Mouse (Mus musculus) heart, adult 2 months (tissue): ENCODE results near the gene Gm6583.

Experiments
- CTCF ChIP-seq: fragments of 200-600 bp; IDR thresholded peaks from 2 replicates; pipeline ENCODE4 v1.8.1; 2022; ENCODE audit warnings: antibody characterized with exemption, mild to moderate bottlenecking, moderate library complexity
- EP300 ChIP-seq: fragments of 200-500 bp; IDR thresholded peaks from 2 replicates; pipeline ENCODE4 v1.6.1; 2011; ENCODE audit warnings: low read depth, low read length, control low read depth; ENCODE audit not compliant: insufficient read depth
- POLR2A ChIP-seq: fragments of 200-500 bp; IDR thresholded peaks from 2 replicates; pipeline ENCODE4 v1.6.1; 2011; ENCODE audit warnings: mild to moderate bottlenecking, low read depth, low read length, control low read depth; ENCODE audit not compliant: insufficient read depth

GRCm38 (mm10) chr5:112346211-112346965, 9.4 kb downstream of the Gm6583 start:
- TF ChIP-seq CTCF (no peak), EP300 (0 out of 2 replicates have a peak, but pooled peaks have one; percentile 15), POLR2A (no peak)
